Mouse (Mus musculus) thymus, postnatal 14 days (tissue): ENCODE results near the gene Alad.

Experiments used
- DNase-seq: peaks from one replicate; pipeline ENCODE4 v3.0.0; 2021

The Alad gene

DNA sequence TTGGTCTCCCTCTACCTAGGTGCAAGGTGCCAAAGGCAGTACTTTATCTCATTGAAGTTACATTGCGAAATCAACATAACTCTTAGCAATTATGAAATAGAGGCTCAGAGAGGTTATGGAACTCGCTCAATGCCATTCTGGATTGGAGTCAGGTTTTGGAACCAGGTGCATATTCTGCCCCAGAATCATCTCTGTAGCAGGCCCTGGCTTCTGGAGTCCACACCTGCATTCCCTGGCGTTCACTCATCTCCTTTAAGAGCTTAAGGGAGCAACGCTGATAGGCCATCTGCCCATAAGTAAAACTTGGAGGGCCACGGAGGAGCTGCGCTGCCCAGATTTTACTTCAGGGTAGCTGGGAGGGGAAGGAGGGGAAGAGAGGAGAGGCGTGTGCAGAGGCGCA lies 2.7 kb downstream of the Alad start:
- no peak for DNase-seq

GRCm38 (mm10) chr4:62516579-62516978 lies 3.1 kb downstream of the Alad start:
- no peak for DNase-seq

- DNase-seq = no peak
These were observed 3.6 kb downstream of the Alad start for GRCm38 (mm10) chr4:62516079-62516478.

DNA sequence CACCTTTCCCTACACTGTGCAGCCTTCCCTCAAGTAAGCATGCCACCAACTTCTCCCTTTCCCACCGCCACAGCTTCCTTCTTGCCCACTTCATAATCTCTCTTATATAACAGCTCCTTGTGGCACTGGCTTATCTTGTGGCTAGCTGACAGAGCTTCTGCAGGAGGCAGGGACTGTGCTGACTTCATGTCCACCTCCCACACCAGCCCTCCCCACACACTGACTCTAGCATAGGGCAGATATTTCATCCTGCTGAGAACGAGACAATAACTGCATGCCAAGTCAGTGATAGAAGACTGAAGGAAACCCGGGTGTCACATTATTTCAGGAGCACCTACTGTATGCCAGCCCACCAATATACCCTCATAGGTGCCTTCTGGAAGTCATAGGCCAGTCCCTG lies 4.2 kb downstream of the Alad start:
- no peak for DNase-seq

GRCm38 (mm10) chr4:62514995-62515394 lies 4.7 kb downstream of the Alad start:
- DNase-seq = no peak

GRCm38 (mm10) chr4:62513998-62514506 lies 5.7 kb downstream of the Alad start:
- no peak for DNase-seq

DNA sequence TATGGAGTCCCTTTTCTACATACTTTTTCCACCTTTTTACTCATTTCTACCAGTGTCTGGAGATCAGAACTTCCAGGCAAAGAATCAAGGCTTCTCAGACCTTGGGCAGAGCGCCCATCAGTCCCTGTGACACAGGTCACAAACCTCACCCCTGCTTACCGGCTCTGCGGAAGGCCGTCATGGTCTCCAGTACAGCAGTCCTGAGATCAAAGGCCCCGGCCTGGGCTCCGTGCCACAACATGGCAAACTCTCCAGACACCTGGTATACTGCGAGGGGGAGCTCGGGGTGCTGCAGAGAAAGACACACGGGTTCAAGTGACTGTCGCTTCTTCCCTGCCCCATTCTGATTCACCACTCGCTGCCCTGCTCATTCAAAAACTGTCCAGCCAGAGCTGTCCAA lies 9.8 kb downstream of the Alad start:
- no peak for DNase-seq

DNA sequence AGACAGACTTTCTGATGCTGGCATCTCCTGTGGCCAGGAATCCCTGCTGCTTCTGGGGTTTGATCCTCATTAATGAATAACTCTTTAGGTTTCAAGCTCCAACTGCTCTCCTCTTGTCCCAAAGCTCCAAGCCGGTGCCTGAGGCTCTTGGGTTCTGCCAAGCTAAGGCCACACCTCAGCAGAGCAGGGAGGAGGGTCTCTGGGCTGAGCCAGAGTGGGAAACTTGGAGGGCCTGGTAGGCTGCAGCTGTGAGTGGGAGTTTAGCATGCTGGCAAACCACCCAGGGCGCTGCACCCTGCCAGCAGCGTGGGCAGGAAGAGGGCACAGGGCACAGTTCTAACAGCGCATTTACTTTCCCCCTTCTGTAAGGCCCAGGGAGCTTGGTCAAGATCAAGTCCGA lies 10.9 kb downstream of the Alad start:
- DNase-seq = no peak

DNA sequence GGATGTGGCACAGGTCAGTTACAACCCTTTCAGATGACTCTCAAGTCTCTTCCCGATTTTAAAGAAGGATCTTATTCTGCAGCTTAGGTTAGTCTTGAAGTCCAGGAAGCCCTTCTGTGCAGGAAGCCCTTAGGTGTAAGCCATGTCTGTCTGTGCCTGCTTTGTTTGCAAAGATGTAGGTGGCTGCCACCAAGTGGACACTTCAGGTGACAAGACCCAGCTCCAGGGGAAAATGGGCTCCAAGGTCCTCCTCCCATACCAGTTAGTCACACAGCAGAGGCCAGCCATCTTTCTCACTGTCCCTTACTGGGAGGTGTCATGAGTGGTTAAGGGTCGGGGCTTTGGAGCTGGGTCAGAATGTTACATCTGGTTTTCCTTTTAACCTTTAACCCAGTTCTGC lies 12.9 kb downstream of the Alad start:
- DNase-seq = peak; percentile 69

DNA sequence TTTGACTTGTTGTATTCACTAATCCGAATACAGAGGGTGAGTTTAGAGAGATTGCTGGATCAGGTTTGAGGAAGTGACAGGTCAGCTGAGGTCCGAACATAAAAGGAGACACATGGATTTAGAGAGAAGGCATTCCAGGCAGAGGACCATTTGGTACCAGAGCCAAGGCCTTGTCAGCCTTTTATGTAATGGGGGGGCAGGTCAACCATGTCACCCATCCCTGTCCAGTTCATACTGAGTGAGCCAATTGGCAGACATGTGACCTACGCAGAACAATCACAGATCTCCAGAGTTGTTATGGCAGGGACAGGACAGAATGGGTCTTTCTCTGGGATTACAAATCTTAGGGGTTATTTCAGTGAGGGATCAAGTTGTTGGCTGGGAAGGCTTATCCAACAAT lies 13.7 kb downstream of the Alad start:
- no peak for DNase-seq

DNA sequence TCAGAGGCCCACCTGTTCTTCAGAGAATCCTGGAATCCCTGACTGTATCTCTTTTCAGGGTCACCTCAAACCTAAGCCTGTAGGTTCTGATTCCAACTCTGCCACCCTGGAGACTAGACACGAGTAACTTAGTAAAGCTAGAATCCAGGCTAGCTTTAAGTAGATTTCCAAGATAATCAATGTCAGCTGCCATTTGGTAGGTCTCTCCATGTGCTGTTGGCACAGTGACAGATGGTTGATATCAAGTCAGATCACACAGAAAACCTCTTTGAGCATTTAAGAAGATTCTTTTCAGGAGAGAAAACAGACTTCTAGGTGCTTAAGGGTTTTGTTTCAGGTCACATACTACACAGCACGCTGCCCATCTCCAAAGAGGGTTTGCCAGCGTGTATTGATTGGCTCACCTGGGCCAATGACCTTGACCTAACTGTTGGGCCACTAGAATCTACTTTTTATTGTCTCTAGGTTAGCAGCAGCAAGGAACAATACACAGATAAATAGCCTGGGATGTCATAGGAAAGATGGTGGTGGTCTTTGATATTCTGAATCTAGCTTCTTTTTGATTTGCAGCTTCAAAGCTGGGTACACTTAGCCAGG lies 16.2 kb downstream of the Alad start, which contains the start of gene Hdhd3:
Hdhd3 (minus strand) TSS at position 94 of the 597 bp plus-strand sequence.
- no peak for DNase-seq

GRCm38 (mm10) chr4:62502969-62503368 lies 16.7 kb downstream of the Alad start:
- DNase-seq = no peak

DNA sequence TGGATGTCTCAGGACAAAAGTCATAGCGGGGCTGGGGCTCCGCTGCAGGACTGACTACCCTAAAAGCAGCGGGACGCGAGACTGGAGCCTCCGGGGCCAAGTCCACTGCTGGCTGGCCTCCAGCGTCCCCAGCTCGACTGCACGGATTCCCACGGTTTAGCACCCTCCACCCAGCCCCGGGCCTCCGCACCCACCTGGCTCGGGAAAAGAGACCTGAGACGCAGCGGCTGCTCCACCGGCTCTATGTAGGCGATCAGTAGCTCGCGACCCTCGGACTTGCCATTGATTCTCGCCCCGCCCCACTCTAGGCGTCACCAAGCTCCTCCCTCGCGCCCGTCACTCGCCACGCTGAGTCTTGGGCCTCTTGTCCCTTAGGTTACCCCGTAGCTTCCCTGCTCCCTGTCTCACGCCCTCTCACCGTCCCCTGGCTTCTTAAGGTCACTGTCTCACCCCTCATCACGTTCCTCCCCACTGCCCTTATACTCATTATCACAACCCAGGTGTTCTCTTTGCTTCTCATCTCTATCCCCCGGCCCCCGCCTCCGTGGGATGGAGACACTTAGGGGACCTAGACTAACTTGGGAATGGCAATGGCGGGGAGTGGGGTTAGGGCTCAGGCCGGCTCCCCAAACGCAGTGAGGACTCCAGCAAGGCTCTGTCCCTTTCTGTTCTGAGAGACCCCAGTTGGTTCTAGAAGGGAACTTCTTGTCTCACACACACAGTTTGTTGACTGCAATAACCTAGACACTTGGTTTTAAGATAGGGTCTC lies 17.6 kb downstream of the Alad start:
- peak; percentile 86 for DNase-seq

GRCm38 (mm10) chr4:62501534-62501933 lies 18.2 kb downstream of the Alad start:
- no peak for DNase-seq

GRCm38 (mm10) chr4:62500799-62501198 lies 18.9 kb downstream of the Alad start:
- DNase-seq = no peak

GRCm38 (mm10) chr4:62496815-62497214 lies 22.9 kb downstream of the Alad start:
- DNase-seq = no peak

- DNase-seq = no peak
These were observed 23.8 kb downstream of the Alad start for GRCm38 (mm10) chr4:62495946-62496345.

- no peak for DNase-seq
These were observed 25.5 kb downstream of the Alad start for GRCm38 (mm10) chr4:62494230-62494629.

DNA sequence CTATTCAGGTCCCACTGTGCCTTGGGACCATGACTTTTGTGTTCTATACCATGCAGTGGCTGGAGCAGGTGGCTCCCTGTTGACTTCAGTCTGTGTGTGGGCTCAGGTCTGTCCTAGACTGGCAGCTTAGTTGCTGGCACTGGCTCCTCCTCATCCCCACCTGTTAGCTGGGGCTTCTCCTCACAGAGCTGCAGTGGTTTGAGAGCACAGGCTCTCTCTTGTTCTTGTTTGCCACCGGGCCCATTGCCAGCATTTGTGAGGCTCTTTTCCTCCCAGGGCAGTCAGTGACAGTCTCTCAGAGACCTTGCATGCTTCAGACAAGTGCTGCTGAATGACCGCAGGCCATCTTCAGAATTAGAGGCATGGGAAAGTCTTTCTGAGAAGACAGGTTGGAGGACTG lies 27.0 kb downstream of the Alad start:
- no peak for DNase-seq

GRCm38 (mm10) chr4:62487914-62488313 lies 31.8 kb downstream of the Alad start:
- no peak for DNase-seq

DNA sequence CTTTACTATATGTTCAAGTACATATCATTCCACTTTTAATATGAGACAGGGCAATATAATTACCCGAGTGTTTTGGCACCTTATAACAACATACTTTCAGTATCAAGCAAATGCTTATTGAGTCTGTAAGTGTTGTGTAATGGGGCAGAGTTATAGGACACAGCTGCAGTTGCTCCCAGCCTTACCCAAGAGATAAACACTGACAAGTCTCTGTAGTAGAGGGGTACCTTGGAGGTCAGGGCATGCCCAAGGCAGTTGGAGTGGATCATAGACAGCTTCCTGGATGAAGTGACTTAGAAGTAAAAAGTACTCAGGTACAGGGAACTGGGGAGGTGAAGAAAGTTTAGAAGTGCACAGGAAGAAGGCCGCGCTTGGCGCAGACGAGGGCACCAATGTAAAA lies 32.5 kb downstream of the Alad start:
- no peak for DNase-seq

DNA sequence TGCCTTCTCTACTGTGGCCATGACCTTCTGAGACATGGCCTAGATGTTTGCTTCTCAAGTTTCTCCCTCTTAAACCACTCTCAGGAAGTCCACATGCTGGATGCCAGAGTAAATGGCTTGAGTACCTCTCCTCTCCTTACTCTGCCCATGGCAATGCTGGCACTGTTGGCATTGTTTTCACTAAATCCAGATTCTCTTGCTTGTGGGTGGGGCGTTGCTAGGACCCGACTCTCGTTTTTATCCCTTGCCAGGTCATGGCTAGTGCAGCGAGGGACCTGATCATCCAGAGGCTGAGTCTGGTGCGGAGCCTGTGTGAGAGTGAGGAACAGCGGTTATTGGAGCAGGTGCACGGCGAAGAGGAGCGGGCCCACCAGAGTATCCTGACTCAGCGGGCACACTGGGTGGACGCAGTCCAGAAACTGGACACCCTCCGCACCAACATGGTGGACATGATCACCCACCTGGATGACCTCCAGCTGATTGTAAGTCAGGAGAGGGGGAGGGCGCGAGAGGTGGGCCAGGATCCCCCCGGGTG lies 33.5 kb downstream of the Alad start:
- no peak for DNase-seq

- no peak for DNase-seq
These were observed 34.1 kb downstream of the Alad start for GRCm38 (mm10) chr4:62485450-62486161.

DNA sequence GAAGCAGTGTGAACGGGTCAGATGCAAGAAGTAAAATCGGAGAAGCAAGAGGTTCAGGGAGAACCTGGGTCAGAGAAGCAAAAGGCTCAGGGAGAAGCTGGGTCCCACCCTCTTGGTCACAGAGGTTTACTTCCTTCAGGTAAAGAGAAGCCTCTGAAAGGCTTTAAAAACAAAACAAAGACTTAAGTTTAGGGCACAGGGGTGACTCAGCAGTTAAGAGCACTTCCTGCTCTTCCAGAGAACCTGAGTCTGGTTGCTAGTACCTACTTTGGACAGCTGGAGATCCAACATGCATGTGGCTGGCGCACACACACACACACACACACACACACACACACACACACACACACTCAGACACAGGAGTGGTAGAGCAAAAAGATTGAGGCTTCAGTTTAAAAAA lies 34.8 kb downstream of the Alad start:
- DNase-seq = peak; percentile 29
